Mouse (Mus musculus) heart, postnatal 0 days (tissue): ENCODE data around the gene Snx21.

ENCODE experiments used
- CTCF ChIP-seq: IDR thresholded peaks from 2 replicates; pipeline ENCODE4 v1.5.1; 2016; ENCODE audit warnings: antibody characterized with exemption, control low read depth, low read depth
- EP300 ChIP-seq: IDR thresholded peaks from 2 replicates; pipeline ENCODE4 v1.6.1; 2016; ENCODE audit warnings: antibody characterized with exemption, low read depth

GRCm38 (mm10) chr2:164829090-164829489 lies 43.5 kb downstream of the Snx21 start:
- TF ChIP-seq CTCF: no peak
- TF ChIP-seq EP300: no peak
